Mouse (Mus musculus): ENCODE data around the gene Camk1. TPM values are rescaled to one million over a fixed set of nuclear protein-coding genes. Genes with fewer than 3 reads are reported as not detected.

Gene Camk1
- polyA plus RNA-seq, 1 experiment from 2014 or later = 117 TPM

DNA sequence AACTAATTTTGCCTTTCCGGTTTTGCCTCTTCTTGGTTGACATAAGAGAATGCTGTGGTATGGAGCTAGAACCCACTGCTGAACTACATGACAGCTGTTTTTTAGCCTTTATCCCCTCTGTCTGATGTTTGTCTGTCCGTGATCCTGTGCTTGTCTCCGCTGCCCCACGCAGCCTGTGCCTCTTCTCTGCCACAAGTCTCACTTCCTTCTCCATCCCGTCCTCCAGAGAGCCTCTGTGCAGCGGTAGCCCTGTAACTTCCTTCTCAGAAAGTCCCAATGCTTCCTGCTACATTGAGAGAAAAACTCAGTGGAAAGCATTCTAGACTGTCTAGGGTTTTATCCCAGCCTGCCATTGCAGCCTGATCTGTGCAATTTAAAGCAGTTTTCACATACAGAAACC lies 35.5 kb upstream of the Camk1 start:
- H3K36me3 ChIP-seq (ENCODE audit: insufficient read depth, low read length) = peaks cover 43% of the 10 kb centered on the region
- no peaks in the 10 kb centered on the region for H3K27me3 ChIP-seq (ENCODE audit: insufficient read depth, low read length)
- peak overlapping the region; percentile 99 for H3K4me3 ChIP-seq (ENCODE audit: low read length)
- H3K9ac ChIP-seq (replicated peaks; ENCODE audit: low read length) = peak overlapping the region; percentile 98
- H3K4me1 ChIP-seq (ENCODE audit: insufficient read depth, low read length) = peaks cover 18% of the 10 kb centered on the region
- no peaks in the 10 kb centered on the region for H3K9me3 ChIP-seq (ENCODE audit: low read length)
- peak overlapping the region; percentile 86 for H3K4me2 ChIP-seq (replicated peaks; ENCODE audit: low read depth, low read length)
- no peak for ATAC-seq (ENCODE audit: low FRiP score, low TSS enrichment)
- WGBS = 77% methylated on average over 6 of the region's 6 CpGs
- H3K27ac ChIP-seq (ENCODE audit: low read length) = no peak overlapping the region

DNA sequence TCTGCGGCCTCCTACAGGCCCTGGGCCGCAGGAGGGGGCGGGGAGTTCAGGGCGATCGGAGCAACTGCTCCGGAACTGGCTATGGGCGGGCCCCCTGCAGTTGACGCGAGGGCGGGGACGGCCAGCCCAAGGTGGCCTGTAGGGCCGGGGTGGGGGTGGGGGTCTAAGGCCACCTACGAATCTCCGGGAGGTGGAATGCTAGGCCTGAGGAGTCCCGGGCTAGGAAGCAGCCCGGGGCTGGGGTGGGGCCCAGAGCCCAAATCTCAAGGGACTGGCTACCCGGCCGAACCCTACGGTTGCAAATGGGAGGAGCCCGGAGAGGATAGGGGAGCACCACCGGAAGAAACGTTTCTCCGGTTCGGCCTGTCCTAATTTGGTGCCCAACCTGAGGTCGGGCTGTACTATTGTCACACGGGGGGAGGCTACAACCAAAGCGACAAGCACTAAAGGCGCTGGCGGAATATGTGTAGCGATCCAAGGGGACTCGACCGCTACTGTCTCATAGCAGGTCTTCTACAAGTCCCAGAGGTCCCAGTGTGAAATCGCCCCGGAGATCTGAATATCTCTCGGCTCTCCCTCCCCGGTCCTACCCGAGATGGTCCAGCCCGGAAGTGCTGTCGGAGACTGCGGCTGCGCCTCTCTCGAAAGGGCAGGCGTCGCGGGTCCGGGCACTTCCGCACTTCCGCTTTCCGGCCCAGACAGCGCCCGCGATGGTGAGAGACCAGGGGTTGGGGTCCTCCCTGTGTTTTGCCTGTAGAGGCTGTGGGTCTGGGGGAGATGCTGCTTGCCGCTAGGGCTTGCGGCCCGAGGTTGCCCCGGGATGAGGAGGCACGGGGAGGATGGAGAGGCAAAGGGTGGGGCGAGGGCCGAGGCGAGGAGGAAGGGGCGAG lies 34.0 kb upstream of the Camk1 start, which contains the start of the genes Tada3 and Arpc4:
TSS of gene Tada3 (minus strand) at position 388 of the 890 bp plus-strand sequence.
TSS of gene Arpc4 (plus strand) at position 620 of the 890 bp plus-strand sequence.
- H3K9ac ChIP-seq (replicated peaks; ENCODE audit: low read length) = peak within 1 kb of the TSS; percentile 98
- ATAC-seq (ENCODE audit: low FRiP score, low TSS enrichment) = peak; percentile 97
- H3K4me2 ChIP-seq (replicated peaks; ENCODE audit: low read depth, low read length) = peak within 1 kb of the TSS; percentile 86
- H3K36me3 ChIP-seq (ENCODE audit: insufficient read depth, low read length) = peaks cover 44% of the 10 kb centered on the region
- WGBS = under 1% methylated on average over 61 of the region's 61 CpGs
- H3K9me3 ChIP-seq (ENCODE audit: low read length) = no peaks in the 10 kb centered on the region
- H3K4me1 ChIP-seq (ENCODE audit: insufficient read depth, low read length) = peaks cover 18% of the 10 kb centered on the region
- peak within 1 kb of the TSS; percentile 98 for H3K27ac ChIP-seq (ENCODE audit: low read length)
- H3K27me3 ChIP-seq (ENCODE audit: insufficient read depth, low read length) = no peaks in the 10 kb centered on the region
- peak within 1 kb of the TSS; percentile 99 for H3K4me3 ChIP-seq (ENCODE audit: low read length)

DNA sequence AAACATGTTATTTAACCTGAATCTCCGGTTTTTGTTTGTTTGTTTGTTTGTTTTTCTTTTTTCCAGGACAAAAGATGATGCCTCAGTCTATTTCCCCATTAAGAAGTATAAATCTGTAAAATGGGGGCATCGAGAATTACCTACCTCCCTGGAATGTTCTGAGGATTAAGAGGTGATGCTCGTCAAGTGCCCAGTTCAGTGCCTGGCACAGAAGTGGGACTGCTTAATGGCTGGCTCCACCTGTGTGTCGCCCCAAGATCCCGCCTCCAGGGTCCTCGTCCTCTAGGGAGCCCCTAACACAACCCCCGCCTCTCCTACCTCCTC lies 33.4 kb upstream of the Camk1 start:
- H3K9ac ChIP-seq (replicated peaks; ENCODE audit: low read length) = peak overlapping the region; percentile 98
- WGBS = 6% methylated on average over 7 of the region's 7 CpGs
- H3K36me3 ChIP-seq (ENCODE audit: insufficient read depth, low read length) = peaks cover 47% of the 10 kb centered on the region
- H3K27ac ChIP-seq (ENCODE audit: low read length) = peak overlapping the region; percentile 98
- peaks cover 18% of the 10 kb centered on the region for H3K4me1 ChIP-seq (ENCODE audit: insufficient read depth, low read length)
- H3K27me3 ChIP-seq (ENCODE audit: insufficient read depth, low read length) = no peaks in the 10 kb centered on the region
- H3K4me2 ChIP-seq (replicated peaks; ENCODE audit: low read depth, low read length) = peak overlapping the region; percentile 86
- no peak for ATAC-seq (ENCODE audit: low FRiP score, low TSS enrichment)
- peak overlapping the region; percentile 99 for H3K4me3 ChIP-seq (ENCODE audit: low read length)
- H3K9me3 ChIP-seq (ENCODE audit: low read length) = no peaks in the 10 kb centered on the region

DNA sequence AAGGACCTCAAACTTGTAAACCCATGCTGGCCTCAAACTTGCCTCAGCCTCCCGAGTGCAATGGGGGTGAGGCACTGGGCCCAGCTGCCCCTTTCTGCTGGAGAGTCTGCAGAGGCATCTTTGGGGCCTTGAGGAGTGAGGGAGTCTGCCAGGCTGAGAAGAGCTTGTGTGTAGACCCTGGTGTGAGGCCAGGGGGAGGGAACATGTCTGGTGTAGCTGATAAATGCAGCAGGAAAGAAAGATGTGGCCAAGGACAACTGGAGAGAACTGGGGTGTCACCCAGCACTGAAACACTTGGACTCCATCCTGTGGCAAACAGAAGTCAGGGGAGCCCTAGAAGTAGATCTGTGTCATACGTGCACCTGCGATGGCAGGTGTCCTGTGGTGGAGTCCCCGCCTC lies 29.7 kb upstream of the Camk1 start:
- Histone ChIP-seq H3K27ac (ENCODE audit: low read length) (no peak overlapping the region), H3K4me1 (ENCODE audit: insufficient read depth, low read length) (peaks cover 8% of the 10 kb centered on the region), H3K36me3 (ENCODE audit: insufficient read depth, low read length) (peaks cover 56% of the 10 kb centered on the region)

DNA sequence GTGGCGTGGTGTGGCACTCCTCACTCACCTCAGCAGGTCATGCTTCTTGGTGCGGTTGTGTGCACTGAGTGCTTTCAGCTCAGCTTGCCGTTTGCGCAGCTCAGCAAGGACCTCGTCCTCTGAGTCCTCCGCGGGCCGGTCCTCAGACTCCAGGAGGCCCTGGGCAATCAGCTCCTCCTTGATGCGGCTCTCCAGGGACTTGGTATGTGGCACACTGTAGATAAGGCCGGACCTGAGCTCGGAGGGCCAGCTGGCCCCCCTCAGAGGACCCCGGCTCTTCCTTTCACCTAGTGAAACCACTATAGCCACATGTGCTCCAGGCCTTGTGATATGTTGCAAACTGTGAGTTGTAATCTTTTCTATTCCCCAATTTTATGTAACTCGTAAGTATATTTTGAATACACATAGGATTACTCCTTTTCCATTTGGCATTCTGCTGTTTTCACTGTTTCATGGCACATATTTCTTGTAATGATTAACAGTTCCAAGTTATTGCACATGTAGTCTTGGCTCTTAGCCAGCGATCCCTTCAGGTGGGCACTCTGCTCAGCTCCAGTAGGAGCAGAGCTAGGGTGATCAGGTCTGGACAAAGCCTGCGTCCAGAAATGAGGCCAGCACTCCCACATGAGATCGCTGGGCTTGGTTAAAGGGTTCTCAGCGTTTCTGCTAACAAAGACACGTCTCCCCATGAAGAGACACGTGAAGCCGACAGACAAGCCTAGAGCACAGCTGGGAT lies 26.6 kb upstream of the Camk1 start:
- Histone ChIP-seq H3K36me3 (ENCODE audit: insufficient read depth, low read length) (peaks cover 51% of the 10 kb centered on the region), H3K9me3 (ENCODE audit: low read length) (no peaks in the 10 kb centered on the region), H3K4me2 (replicated peaks; ENCODE audit: low read depth, low read length) (no peak overlapping the region), H3K4me3 (ENCODE audit: low read length) (no peak overlapping the region), H3K27me3 (ENCODE audit: insufficient read depth, low read length) (no peaks in the 10 kb centered on the region), H3K4me1 (ENCODE audit: insufficient read depth, low read length) (no peaks in the 10 kb centered on the region), H3K27ac (ENCODE audit: low read length) (peak overlapping the region; percentile 73), H3K9ac (replicated peaks; ENCODE audit: low read length) (no peak overlapping the region)
- WGBS = 80% methylated on average over 20 of the region's 20 CpGs
- ATAC-seq (ENCODE audit: low FRiP score, low TSS enrichment) = peak; percentile 74

More for the DNA sequence above, 29.7 kb upstream of the Camk1 start:
- Histone ChIP-seq H3K9ac (replicated peaks; ENCODE audit: low read length) (no peak overlapping the region), H3K4me2 (replicated peaks; ENCODE audit: low read depth, low read length) (no peak overlapping the region), H3K27me3 (ENCODE audit: insufficient read depth, low read length) (no peaks in the 10 kb centered on the region), H3K9me3 (ENCODE audit: low read length) (no peaks in the 10 kb centered on the region), H3K4me3 (ENCODE audit: low read length) (no peak overlapping the region)
- WGBS = 96% methylated on average over 4 of the region's 4 CpGs
- no peak for ATAC-seq (ENCODE audit: low FRiP score, low TSS enrichment)

DNA sequence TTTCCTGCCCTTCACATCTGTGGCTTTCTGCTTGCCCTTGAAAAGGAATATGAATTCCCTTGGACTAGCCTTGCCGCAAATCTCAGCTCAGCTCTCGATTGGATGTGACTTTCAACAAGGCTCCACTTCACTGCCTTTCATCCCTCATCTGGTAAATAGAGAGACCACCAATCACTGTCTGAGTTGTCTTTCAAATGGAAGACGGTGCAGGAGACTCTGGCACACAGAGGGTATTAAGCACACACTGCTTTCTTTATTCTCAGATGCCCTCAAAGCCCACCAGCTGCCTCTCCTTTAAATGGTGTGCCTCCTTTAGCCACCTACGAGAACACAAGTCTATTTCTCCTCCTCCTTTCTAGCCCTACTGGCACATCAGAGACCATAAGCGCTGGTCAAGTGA lies 24.8 kb upstream of the Camk1 start:
- no peak overlapping the region for H3K4me3 ChIP-seq (ENCODE audit: low read length)
- no peaks in the 10 kb centered on the region for H3K9me3 ChIP-seq (ENCODE audit: low read length)
- H3K36me3 ChIP-seq (ENCODE audit: insufficient read depth, low read length) = peaks cover 34% of the 10 kb centered on the region
- H3K27ac ChIP-seq (ENCODE audit: low read length) = peak overlapping the region; percentile 63
- no peak for ATAC-seq (ENCODE audit: low FRiP score, low TSS enrichment)
- H3K27me3 ChIP-seq (ENCODE audit: insufficient read depth, low read length) = no peaks in the 10 kb centered on the region
- no peaks in the 10 kb centered on the region for H3K4me1 ChIP-seq (ENCODE audit: insufficient read depth, low read length)
- no peak overlapping the region for H3K4me2 ChIP-seq (replicated peaks; ENCODE audit: low read depth, low read length)
- H3K9ac ChIP-seq (replicated peaks; ENCODE audit: low read length) = no peak overlapping the region
- WGBS = 87% methylated on average over 5 of the region's 5 CpGs

DNA sequence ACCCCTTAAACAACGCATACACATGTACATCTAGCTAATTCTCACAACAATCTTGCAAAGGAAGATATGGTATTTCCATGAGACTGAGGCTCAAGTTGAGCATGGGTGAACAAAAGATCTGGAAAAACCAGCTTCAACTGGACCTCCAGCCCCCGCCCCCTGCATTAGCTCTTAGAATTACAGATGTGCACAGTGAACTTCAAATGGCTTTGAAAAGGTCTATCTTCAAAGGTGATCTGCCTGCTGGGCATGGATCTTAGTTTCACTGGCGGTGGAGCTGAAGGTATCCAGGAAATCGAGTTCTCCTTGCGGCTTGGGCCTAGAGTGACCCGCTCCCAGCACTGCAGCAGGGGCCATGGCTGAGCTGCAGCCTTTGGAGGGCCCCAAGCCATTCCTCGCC lies 24.3 kb upstream of the Camk1 start:
- Histone ChIP-seq H3K36me3 (ENCODE audit: insufficient read depth, low read length) (peaks cover 31% of the 10 kb centered on the region), H3K4me2 (replicated peaks; ENCODE audit: low read depth, low read length) (no peak overlapping the region), H3K9ac (replicated peaks; ENCODE audit: low read length) (no peak overlapping the region), H3K9me3 (ENCODE audit: low read length) (no peaks in the 10 kb centered on the region), H3K27me3 (ENCODE audit: insufficient read depth, low read length) (no peaks in the 10 kb centered on the region), H3K4me1 (ENCODE audit: insufficient read depth, low read length) (no peaks in the 10 kb centered on the region), H3K27ac (ENCODE audit: low read length) (peak overlapping the region; percentile 63), H3K4me3 (ENCODE audit: low read length) (no peak overlapping the region)
- WGBS = 82% methylated on average over 7 of the region's 7 CpGs
- ATAC-seq (ENCODE audit: low FRiP score, low TSS enrichment) = no peak

DNA sequence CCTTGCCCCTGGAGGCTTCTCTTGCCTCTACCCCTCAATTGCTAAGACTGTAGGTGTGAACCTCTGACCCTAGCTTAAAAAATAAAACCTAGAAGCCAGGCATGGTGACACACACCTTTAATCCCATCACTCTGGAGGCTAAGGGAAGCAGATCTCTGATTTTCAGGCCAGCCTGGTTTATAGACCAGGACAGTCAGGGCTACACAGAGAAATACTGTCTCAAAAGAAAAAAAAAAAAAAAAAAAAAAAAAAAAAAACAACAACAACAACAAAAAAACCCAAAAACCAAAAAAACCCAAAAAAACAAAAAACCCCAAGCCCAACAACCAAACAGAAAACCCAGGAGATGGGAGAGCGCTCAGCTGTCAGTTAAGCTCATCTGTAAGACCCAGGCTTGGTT lies 23.8 kb upstream of the Camk1 start:
- Histone ChIP-seq H3K9me3 (ENCODE audit: low read length) (no peaks in the 10 kb centered on the region), H3K4me1 (ENCODE audit: insufficient read depth, low read length) (no peaks in the 10 kb centered on the region), H3K27me3 (ENCODE audit: insufficient read depth, low read length) (no peaks in the 10 kb centered on the region), H3K4me2 (replicated peaks; ENCODE audit: low read depth, low read length) (no peak overlapping the region), H3K27ac (ENCODE audit: low read length) (peak overlapping the region; percentile 63), H3K36me3 (ENCODE audit: insufficient read depth, low read length) (peaks cover 31% of the 10 kb centered on the region), H3K9ac (replicated peaks; ENCODE audit: low read length) (no peak overlapping the region), H3K4me3 (ENCODE audit: low read length) (no peak overlapping the region)
- WGBS = 95% methylated on average over 1 of the region's 1 CpGs
- no peak for ATAC-seq (ENCODE audit: low FRiP score, low TSS enrichment)

DNA sequence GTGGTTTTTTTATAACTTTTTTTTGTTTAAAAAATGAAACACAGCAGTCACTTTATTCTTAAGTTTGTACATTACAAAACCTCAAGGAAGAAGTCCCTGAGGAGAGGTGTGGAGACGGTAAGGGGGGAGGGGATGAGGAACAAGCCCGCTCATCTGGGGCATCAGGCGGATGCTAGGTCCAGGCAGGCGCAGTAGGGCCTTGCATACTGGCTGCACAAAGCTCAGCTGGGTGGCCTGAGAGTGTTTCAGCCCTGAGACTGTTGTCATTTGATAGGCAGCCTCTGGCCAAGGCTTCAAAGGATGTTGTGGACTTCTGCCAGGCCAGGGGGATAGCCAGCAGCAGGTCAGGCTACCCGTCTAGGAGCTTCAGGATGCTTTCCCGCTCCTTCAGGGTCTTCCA lies 22.9 kb upstream of the Camk1 start:
- no peak for ATAC-seq (ENCODE audit: low FRiP score, low TSS enrichment)
- Histone ChIP-seq H3K4me2 (replicated peaks; ENCODE audit: low read depth, low read length) (no peak overlapping the region), H3K27ac (ENCODE audit: low read length) (no peak overlapping the region), H3K9me3 (ENCODE audit: low read length) (no peaks in the 10 kb centered on the region), H3K9ac (replicated peaks; ENCODE audit: low read length) (no peak overlapping the region), H3K4me3 (ENCODE audit: low read length) (no peak overlapping the region), H3K36me3 (ENCODE audit: insufficient read depth, low read length) (peaks cover 23% of the 10 kb centered on the region), H3K27me3 (ENCODE audit: insufficient read depth, low read length) (no peaks in the 10 kb centered on the region), H3K4me1 (ENCODE audit: insufficient read depth, low read length) (no peaks in the 10 kb centered on the region)
- WGBS = 86% methylated on average over 6 of the region's 6 CpGs

All from kidney, embryonic 16.5 days (tissue).